Mouse (Mus musculus) testis, adult 2 months (tissue): ENCODE data around the gene Pibf1. TPM values are rescaled to one million over a fixed set of nuclear protein-coding genes. Genes with fewer than 3 reads are reported as not detected.

ENCODE experiments used
- H3K27ac ChIP-seq: fragments of 200-500 bp; 2 replicates; pipeline ENCODE4 v1.5.1; 2012; ENCODE audit warnings: low read depth, low read length; ENCODE audit not compliant: control insufficient read depth, insufficient read depth
- H3K27me3 ChIP-seq: fragments of 200-500 bp; 2 replicates; pipeline ENCODE4 v1.6.1; 2012; ENCODE audit warnings: mild to moderate bottlenecking, low read length, moderate library complexity; ENCODE audit not compliant: control insufficient read depth, insufficient read depth
- H3K36me3 ChIP-seq: fragments of 200-500 bp; 2 replicates; pipeline ENCODE4 v1.6.1; 2012; ENCODE audit warnings: mild to moderate bottlenecking, low read length; ENCODE audit not compliant: control insufficient read depth, insufficient read depth
- H3K4me1 ChIP-seq: fragments of 200-500 bp; 2 replicates; pipeline ENCODE4 v1.6.1; 2012; ENCODE audit warnings: low read length; ENCODE audit not compliant: control insufficient read depth, insufficient read depth
- H3K4me3 ChIP-seq: fragments of 200-500 bp; 2 replicates; pipeline ENCODE4 v1.5.1; 2012; ENCODE audit warnings: low read depth, mild to moderate bottlenecking, low read length, moderate library complexity, mixed read lengths; ENCODE audit not compliant: control insufficient read depth
- CTCF ChIP-seq: fragments of 200-500 bp; IDR thresholded peaks from 2 replicates; pipeline ENCODE4 v1.5.1; 2012; ENCODE audit warnings: low read depth, mild to moderate bottlenecking, inconsistent platforms, low read length, moderate library complexity; ENCODE audit not compliant: control insufficient read depth, insufficient read depth, insufficient replicate concordance
- POLR2A ChIP-seq: fragments of 200-500 bp; IDR thresholded peaks from 2 replicates; pipeline ENCODE4 v1.6.1; 2012; ENCODE audit warnings: low read depth, mild to moderate bottlenecking, inconsistent platforms, low read length, moderate library complexity; ENCODE audit not compliant: control insufficient read depth
- polyA plus RNA-seq: library from polyadenylated mRNA; depleted of rRNA; stranded (reverse); fragments of >200 nt; gene quantifications from 2 replicates; pipeline ENCODE4 v1.2.3, GENCODE M21; 2012; rRNA removed

The Pibf1 gene
- polyA plus RNA-seq = 6.3 and 7.9 TPM in 2 replicates

DNA sequence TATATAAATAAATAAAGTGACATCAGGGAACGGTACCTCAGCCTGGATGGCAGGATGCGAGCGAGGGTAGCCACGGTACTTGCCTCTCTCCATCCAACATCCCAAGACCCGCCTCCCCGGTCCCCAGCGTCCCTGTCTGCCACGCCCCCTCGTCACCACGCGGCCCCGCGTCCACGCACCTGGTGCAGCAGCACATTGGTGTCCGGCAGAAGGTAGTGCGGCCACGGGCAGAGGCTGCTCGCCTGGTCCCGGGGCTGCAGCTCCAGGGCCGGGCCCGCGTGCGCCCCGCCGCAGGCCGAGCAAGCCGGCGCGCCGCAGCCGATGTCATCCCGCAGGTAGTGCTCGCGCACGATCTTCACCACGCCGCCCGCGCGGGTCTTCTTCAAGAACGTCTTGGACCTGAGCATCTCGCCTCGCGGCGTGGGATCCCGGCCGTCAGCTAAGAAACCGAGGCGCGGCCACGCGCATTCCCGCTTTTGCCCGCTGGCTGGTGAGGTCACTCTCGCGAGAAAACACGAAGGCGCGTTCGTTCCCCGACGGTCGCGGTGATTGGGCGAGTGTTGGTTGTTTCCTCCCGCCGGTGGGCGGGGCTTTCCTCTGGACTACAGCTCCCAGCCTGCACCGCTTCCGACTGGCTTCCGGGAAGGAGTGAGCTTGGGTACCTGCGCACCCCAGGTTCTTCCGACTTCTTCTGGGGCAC lies at the start of gene Pibf1, which contains the start of gene Dis3:
Gene Pibf1 (plus strand): TSS at position 158 of the 700 bp plus-strand sequence.
Gene Dis3 (minus strand): TSS at position 504 of the 700 bp plus-strand sequence.
- Histone ChIP-seq H3K27ac (peak within 1 kb of the TSS; percentile 82), H3K27me3 (no peaks in the 10 kb centered on the region), H3K4me1 (peaks cover 4% of the 10 kb centered on the region; the same call in 1 of the 2 replicates), H3K36me3 (no peaks in the 10 kb centered on the region; the same call in 1 of the 2 replicates), H3K4me3 (peak within 1 kb of the TSS; percentile 93)
- no peak for TF ChIP-seq CTCF
- peak; percentile 93 for TF ChIP-seq POLR2A

DNA sequence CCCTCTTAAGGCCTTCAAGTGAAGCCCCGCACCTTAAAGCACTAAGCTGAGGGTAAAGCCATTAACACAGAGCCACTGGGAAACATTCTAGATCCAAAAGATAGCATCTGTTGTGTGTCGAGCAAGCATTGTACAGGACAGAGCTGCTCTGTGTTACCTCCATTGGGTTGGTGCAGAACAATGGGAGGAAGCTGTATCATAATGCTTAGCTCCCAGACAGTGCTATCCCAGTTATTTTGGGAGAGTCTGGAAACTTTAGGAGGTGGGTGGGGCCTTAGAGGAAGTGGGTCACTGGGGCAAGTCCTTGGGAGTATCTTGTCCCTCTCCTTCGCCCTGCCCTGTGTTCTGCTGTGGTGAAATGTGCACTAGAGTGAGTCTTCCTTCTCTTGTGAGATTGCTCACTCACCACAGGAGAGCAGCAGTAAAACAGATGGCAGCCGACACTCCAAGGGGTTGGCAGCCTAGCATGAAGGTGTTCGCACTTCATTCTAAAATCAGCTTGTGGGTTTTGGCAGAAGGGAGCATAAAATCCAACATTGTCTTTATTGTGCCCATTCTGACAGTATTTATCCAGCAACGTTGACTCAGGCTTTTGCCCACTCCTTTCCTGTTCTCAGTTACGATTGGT lies 40.2 kb upstream of the Pibf1 start:
- H3K4me3 ChIP-seq = no peak overlapping the region
- H3K27ac ChIP-seq = no peak overlapping the region
- TF ChIP-seq CTCF (no peak), POLR2A (no peak)
- H3K27me3 ChIP-seq = no peaks in the 10 kb centered on the region
- H3K36me3 ChIP-seq = no peaks in the 10 kb centered on the region; the same call in 1 of the 2 replicates
- H3K4me1 ChIP-seq = no peaks in the 10 kb centered on the region

DNA sequence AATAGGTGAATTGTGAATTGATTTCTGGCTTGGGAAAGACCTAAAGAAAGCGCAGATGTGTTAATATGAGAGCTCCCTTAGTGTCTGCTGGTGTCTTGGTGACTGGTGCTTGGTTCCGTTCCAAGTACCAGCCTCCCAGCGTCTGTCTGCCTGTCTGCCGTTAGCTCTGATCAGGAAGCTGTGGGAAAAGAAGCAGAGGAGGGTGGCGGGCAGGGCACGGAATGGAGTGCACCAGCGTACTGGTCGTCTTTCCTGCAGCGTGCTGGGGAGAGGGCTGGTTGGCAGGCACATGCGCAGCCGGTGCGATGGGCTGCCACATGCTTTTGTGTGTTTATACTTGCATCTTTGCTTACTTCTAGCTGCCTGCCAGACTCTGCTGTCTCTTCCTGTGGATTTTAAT lies 38.6 kb upstream of the Pibf1 start:
- H3K36me3 ChIP-seq = no peaks in the 10 kb centered on the region; the same call in 1 of the 2 replicates
- no peak overlapping the region for H3K27ac ChIP-seq
- H3K4me3 ChIP-seq = no peak overlapping the region
- TF ChIP-seq CTCF (no peak), POLR2A (no peak)
- no peaks in the 10 kb centered on the region for H3K4me1 ChIP-seq
- no peaks in the 10 kb centered on the region for H3K27me3 ChIP-seq

DNA sequence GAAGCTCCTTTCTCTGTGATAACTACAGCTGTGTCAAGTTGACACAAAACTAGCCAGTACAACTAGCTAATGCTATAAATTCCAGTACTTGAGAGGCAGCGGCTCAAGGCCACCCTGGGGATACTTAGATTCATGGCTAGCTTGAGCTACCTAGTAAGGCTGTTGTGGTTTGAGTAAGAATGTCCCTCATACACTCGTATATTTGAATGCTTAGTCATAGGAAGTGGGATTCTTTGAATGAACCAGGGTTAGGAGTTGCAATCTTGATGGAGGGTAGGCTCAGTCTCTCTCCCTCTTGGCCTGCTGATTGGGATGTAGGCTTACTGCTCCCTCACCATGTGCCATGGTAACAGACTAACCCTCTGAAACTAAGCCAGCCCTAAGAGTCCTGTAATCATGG lies 36.1 kb upstream of the Pibf1 start:
- H3K4me3 ChIP-seq = no peak overlapping the region
- H3K36me3 ChIP-seq = no peaks in the 10 kb centered on the region; the same call in 1 of the 2 replicates
- H3K27me3 ChIP-seq = no peaks in the 10 kb centered on the region
- no peaks in the 10 kb centered on the region; the same call in 1 of the 2 replicates for H3K4me1 ChIP-seq
- TF ChIP-seq POLR2A = no peak
- TF ChIP-seq CTCF = no peak
- no peak overlapping the region for H3K27ac ChIP-seq

DNA sequence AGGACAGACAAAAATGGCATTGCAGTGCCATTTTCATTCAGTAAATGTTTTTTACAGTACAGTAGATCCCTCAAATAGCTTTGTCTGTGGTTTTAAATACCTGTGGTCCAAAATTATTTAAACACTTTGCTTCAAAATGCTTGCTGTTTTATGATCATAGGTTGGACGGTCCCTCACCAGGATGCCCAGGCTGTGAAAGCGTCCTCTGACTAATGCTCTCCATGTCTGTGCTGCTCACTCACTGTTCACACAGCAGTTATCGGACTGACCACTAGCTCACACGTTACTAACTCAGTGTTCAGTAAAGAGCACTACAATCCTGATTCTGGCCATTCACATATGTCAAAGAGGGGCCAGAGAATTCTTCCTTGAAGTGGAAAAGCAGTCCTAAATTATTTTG lies 28.1 kb upstream of the Pibf1 start:
- TF ChIP-seq CTCF = no peak
- TF ChIP-seq POLR2A = no peak
- H3K36me3 ChIP-seq = peaks cover 2% of the 10 kb centered on the region; the same call in 1 of the 2 replicates
- H3K4me1 ChIP-seq = no peaks in the 10 kb centered on the region; the same call in 1 of the 2 replicates
- no peak overlapping the region for H3K27ac ChIP-seq
- no peak overlapping the region for H3K4me3 ChIP-seq
- H3K27me3 ChIP-seq = no peaks in the 10 kb centered on the region

DNA sequence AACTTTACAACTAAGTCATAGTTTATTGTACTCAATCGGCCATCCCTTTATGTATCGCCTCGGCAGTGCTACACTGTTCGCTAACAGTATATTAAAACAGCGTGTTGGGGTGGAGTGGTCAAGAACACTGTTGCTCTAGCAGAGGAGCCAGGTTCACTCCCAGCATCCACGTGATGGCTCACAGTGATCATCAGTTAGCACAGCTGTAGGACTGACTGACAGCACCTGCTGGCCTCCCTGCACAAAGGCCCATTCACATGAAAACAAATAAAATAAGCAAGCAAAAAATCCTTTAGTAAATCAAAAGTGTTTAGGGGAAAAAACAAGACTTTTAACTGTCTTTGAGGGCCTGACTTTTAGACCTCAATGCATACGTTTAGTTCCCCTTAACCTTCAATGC lies 10.3 kb upstream of the Pibf1 start:
- H3K36me3 ChIP-seq = no peaks in the 10 kb centered on the region
- TF ChIP-seq CTCF (no peak), POLR2A (no peak)
- H3K4me1 ChIP-seq = no peaks in the 10 kb centered on the region

DNA sequence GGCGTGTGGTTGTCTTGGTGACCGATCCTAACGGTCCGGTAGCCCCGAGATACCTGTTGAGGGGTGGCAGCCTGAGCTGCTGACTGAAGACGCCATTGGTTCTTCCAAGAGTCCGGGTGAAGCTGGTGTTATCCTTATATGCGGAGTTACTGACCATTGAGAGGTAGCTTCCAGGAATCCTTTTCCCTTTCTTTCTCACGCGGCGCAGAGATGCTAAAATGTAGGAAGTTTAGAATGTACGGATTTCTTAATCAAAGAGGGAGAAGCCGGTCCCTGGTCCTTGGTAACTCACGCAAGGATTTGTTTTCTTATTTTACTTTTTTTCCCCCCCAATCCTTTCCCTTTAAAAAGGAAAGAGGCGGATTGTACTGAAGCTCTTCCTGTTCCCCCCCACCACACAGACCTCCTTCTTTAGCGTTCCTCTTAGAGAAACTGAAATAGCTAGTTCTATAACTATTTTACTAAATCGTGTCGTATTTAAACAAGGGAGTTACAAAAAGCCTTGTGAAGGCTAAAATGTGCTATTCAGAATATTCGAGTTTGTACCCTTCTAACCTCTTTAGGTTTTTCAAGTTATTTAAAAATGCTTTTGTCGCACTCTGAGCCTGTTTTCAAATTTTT lies 853 bp downstream of the Pibf1 start:
- H3K27me3 ChIP-seq = no peaks in the 10 kb centered on the region
- peaks cover 4% of the 10 kb centered on the region; the same call in 1 of the 2 replicates for H3K4me1 ChIP-seq
- no peaks in the 10 kb centered on the region; the same call in 1 of the 2 replicates for H3K36me3 ChIP-seq
- peak overlapping the region; percentile 82 for H3K27ac ChIP-seq
- no peak for TF ChIP-seq CTCF
- TF ChIP-seq POLR2A = no peak
- H3K4me3 ChIP-seq = peak overlapping the region; percentile 93

More for the DNA sequence above, 10.3 kb upstream of the Pibf1 start:
- H3K27ac ChIP-seq = no peak overlapping the region
- H3K4me3 ChIP-seq = peak overlapping the region; percentile 35
- H3K27me3 ChIP-seq = no peaks in the 10 kb centered on the region
